Mouse (Mus musculus) liver, embryonic 14.5 days (tissue): ENCODE data around the gene Inhbb.

Source experiments
- CTCF ChIP-seq: IDR thresholded peaks from 2 replicates; pipeline ENCODE4 v1.5.1; 2016; ENCODE audit warnings: antibody characterized with exemption, low read depth, control low read depth
- EP300 ChIP-seq: IDR thresholded peaks from 2 replicates; pipeline ENCODE4 v1.6.1; 2016; ENCODE audit warnings: antibody characterized with exemption, low read depth

- TF ChIP-seq CTCF, result no peak
- no peak for TF ChIP-seq EP300
Measured at GRCm38 (mm10) chr1:119397839-119398238, 24.2 kb downstream of the Inhbb start.
